In genomic region chr9:63959129-63959932, GRCm38 (mm10) we compare ENCODE assay signal across 7 mouse cellular contexts.
A peak's percentile ranks its signal among the peaks of the same experiment; 100 is the strongest.
DNase-seq lines count a peak whose midpoint lies in the region; ATAC-seq and TF ChIP-seq lines count a peak whose summit lies in the region.

No protein-coding gene starts in this region.

- WGBS in kidney, adult 2 months, result 44% methylated on average over 17 of the region's 17 CpGs
- 21% methylated on average over 17 of the region's 17 CpGs for WGBS in lung, embryonic 15.5 days

- peaks cover 46% of the 10 kb centered on the region for H3K4me1 ChIP-seq in kidney, adult 2 months (ENCODE audit: control insufficient read depth, insufficient read depth, low read length)
- peaks cover 91% of the 10 kb centered on the region for H3K4me1 ChIP-seq in lung, embryonic 15.5 days

- no peak for TF ChIP-seq POLR2A in kidney, adult 2 months (IDR thresholded peaks at IDR 0.05; ENCODE audit: low read depth, low read length)

- H3K9me3 ChIP-seq in lung, embryonic 15.5 days, result no peaks in the 10 kb centered on the region

- no peak overlapping the region for H3K4me3 ChIP-seq in kidney, adult 2 months (ENCODE audit: insufficient read depth, low read depth, low read length)
- H3K4me3 ChIP-seq in lung, embryonic 15.5 days, result no peak overlapping the region

- no peaks in the 10 kb centered on the region for H3K27me3 ChIP-seq in kidney, adult 2 months (replicated peaks; ENCODE audit: control insufficient read depth, insufficient read depth, low read length)
- no peaks in the 10 kb centered on the region for H3K27me3 ChIP-seq in lung, embryonic 15.5 days

- H3K36me3 ChIP-seq in kidney, adult 2 months (ENCODE audit: control insufficient read depth, insufficient read depth, low read length), result no peaks in the 10 kb centered on the region
- no peaks in the 10 kb centered on the region for H3K36me3 ChIP-seq in lung, embryonic 15.5 days

- intact Hi-C loops in gastrocnemius, postnatal 36 days (cut with DNase I), result loop anchor here (5.0 kb wide), 2 partner anchors 42 to 63 kb away; partner anchors contain the start of gene Smad6

- TF ChIP-seq CTCF in kidney, adult 2 months (conservative IDR thresholded peaks at IDR 0.05; ENCODE audit: insufficient read depth, insufficient read length, low read depth, low read length), result peak; percentile 78

- ATAC-seq in lung, embryonic 15.5 days (ENCODE audit: borderline replicate concordance, extremely low read depth, low FRiP score, low TSS enrichment), result peak; percentile 25; the same call in 1 of the 2 replicates
- ATAC-seq in erythroid progenitor cell, adult 5-6 weeks (replicated peaks; ENCODE audit: low FRiP score, poor library complexity, severe bottlenecking), result no peak

- DNase-seq in Muller cell, postnatal 12 days (ENCODE audit: inconsistent ontology term), result peak; percentile 85
- peak; percentile 75 to 84 for DNase-seq in adrenal gland, postnatal 36 days
- peak; percentile 30 to 47 for DNase-seq in gastrocnemius, postnatal 36 days
- peak; percentile 79 for DNase-seq in kidney, adult 2 months
- peak; percentile 89 for DNase-seq in retina, postnatal 1 day

- H3K4me2 ChIP-seq in lung, embryonic 15.5 days, result peak overlapping the region; percentile 44

- peak overlapping the region; percentile 32 for H3K9ac ChIP-seq in lung, embryonic 15.5 days

- H3K27ac ChIP-seq in kidney, adult 2 months (ENCODE audit: insufficient read depth, low read depth, low read length), result peak overlapping the region; percentile 85
- peak overlapping the region; percentile 95 for H3K27ac ChIP-seq in lung, embryonic 15.5 days

Comparison
In these comparisons a context has a peak if more than half of its experiments do, and no peak if none do; other contexts are left out.
1. DNase-seq: peak in every context shown above with its lines; median percentile 89 in retina, postnatal 1 day; 85 in Muller cell, postnatal 12 days; 80 in adrenal gland, postnatal 36 days; 79 in kidney, adult 2 months; 38 in gastrocnemius, postnatal 36 days.